Mouse (Mus musculus) kidney, postnatal 25 days (tissue): ENCODE data around the gene Rpa2.
A peak's percentile ranks its signal among the peaks of the same experiment; 100 is the strongest.
"Not testable (repeated sequence)": the region's sequence is repeated elsewhere in the genome, so short reads cannot be mapped to it uniquely, and the experiment has no call there.

Source experiments
- DNase-seq, 2 experiments: peaks; one replicate each; pipeline ENCODE4 v3.0.0; 2021; ENCODE audit warnings: mixed read lengths in 2 of 2

Gene Rpa2

DNA sequence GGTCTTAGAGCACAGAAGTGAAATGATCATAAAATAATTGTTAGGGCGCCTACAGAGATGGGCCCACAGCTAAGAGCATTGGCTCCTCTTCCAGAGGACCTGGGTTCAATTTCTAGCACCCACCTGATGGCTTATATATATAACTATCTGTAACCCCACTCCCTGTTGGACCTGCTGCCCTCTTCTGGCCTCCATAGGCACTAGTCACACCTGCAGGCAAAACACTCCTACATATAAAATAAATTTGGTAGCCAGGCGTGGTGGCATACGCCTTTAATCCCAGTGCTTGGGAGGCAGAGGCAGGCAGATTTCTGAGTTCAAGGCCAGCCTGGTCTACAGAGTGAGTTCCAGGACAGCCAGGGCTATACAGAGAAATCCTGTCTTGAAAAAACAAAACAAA, 5.0 kb upstream of the Rpa2 start:
- not testable (repeated sequence) for DNase-seq

GRCm38 (mm10) chr4:132771776-132772175, 3.6 kb downstream of the Rpa2 start:
- DNase-seq = no peak

DNA sequence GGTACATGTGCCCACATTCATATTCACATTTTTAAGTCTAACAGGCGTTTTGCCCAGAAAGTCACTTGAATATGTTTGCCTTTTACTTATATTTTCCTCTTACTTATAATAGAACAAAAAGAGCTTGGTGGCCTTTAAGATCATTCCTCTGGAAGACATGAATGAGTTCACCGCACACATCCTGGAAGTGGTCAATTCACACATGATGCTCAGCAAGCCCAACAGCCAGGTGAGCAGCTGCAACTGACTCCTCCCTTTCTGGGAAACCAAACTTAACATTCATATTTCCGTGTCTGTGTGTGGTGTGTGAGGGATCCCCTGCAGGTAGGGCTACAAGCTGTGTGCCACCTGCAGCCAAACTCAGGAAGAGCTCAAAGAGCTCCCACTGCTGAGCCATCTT, 6.8 kb downstream of the Rpa2 start:
- no peak for DNase-seq

- DNase-seq = peak; percentile 75 to 83
Observed at GRCm38 (mm10) chr4:132776764-132777163, 8.6 kb downstream of the Rpa2 start.

DNA sequence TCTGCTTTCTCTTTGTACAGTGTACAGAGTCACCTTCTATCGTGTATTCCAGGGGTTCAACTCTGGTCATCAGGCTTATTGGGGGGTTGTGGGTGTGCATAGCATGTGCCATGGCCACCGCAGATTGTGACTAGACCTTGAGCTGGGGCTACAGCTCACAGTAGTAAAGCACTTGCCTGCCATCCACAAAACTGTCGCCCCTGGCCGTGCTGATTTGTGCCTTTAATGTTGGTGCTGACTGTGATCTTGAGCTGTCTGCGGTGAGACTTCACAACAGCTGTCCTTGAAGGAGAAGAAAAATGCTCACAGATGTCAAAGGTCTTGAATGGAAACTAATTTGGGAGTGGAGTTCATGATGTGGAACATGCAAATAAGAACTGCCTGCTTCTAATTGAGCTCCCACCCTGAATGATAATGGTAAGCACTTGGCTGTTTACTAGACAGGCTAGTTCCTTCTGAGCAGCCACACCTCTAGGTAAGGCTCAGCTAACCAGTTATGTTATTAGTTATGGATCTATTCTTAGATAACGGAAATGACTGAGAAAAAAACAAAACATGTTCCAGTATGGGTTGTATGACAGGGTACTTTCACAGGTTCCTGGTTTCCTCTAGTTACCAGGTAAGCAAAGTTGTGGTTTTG, 10.6 kb downstream of the Rpa2 start:
- DNase-seq = no peak

DNA sequence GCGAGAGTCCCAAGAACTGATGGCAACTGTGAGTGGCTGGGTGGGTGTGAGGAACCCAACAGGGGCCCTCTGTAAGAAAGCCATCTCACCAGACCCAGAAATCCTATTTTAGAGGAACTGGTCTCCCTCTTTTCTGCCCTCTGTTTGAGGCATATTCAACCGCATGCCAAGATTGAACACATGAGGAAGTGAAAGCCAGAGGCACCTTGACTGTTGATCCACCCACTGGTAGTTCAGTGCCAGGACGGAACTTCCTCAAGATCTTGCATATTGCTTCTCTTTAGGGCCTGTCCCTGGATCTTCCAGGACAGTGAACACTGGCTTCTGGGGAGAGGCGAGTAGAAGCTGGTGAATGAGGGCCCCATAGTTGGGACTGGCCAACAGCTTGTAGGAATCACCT, 12.2 kb downstream of the Rpa2 start:
- DNase-seq = no peak

DNA sequence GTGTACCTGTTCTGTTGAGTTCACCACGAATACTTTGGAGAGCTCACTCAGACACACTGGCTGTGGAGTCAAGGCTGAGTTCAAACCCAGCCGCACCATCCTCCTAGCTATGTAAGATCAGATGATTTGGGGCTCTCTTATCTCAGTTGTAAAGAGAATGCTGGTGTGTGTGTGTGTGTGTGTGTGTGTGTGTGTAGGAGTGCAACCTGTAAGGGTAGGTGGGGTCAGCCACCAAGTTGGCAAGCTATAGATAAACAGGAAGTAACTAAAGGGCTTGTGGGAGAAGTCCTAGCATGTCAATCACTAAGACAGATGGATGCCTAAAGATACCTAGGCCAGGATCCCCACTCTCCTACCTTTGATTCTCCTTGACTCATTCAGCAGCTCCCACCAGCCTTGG, 15.6 kb downstream of the Rpa2 start:
- no peak for DNase-seq

GRCm38 (mm10) chr4:132785228-132785627, 17.1 kb downstream of the Rpa2 start:
- no peak for DNase-seq

GRCm38 (mm10) chr4:132789731-132790130, 21.6 kb downstream of the Rpa2 start:
- DNase-seq = no peak

- not testable (repeated sequence) for DNase-seq
Observed at GRCm38 (mm10) chr4:132793322-132794004, 25.3 kb downstream of the Rpa2 start.

- DNase-seq = no peak
Observed at GRCm38 (mm10) chr4:132794028-132794427, 25.9 kb downstream of the Rpa2 start.

DNA sequence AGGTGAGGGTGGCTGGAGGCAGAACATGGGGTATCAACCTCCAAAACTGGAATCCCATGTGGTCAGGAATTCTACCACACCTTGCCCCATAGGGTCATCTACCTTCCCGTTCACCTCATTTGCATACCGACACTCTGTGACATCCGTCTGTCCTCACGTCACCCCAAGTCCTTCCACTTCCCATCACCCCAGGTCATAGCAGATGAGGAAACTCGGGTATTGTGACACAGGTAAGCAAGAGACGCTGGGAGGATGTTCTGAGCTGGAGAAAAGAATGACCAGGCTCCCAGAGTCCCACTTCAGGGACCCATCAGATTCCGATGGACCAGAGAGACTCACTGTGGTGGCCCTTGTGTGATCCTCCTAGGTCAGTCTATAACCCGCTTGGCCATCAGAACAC, 26.6 kb downstream of the Rpa2 start:
- DNase-seq = no peak

- DNase-seq = no peak
Observed at GRCm38 (mm10) chr4:132795171-132795570, 27.0 kb downstream of the Rpa2 start.

- peak; percentile 80 to 81 for DNase-seq
Observed at GRCm38 (mm10) chr4:132796196-132796886, 28.2 kb downstream of the Rpa2 start, which contains the start of gene Themis2. Gene Themis2 (minus strand): TSS chr4:132796387.

GRCm38 (mm10) chr4:132797461-132797860, 29.3 kb downstream of the Rpa2 start:
- DNase-seq = no peak

- DNase-seq = no peak
Observed at GRCm38 (mm10) chr4:132798028-132798427, 29.9 kb downstream of the Rpa2 start.

DNA sequence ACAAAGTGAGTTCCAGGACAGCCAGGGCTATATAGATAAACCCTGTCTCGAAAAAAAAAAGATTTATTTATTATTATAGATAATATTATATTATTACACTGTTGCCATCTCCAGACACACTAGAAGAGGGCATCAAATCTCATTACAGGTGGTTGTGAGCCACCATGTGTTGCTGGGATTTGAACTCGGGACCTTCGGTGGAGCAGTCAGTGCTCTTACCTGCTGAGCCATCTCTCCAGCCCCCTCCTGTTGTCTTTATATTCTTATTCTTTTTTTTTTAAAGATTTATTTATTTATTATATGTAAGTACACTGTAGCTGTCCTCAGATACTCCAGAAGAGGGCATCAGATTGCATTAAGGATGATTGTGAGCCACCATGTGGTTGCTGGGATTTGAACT, 30.5 kb downstream of the Rpa2 start:
- DNase-seq = not testable (repeated sequence)

DNA sequence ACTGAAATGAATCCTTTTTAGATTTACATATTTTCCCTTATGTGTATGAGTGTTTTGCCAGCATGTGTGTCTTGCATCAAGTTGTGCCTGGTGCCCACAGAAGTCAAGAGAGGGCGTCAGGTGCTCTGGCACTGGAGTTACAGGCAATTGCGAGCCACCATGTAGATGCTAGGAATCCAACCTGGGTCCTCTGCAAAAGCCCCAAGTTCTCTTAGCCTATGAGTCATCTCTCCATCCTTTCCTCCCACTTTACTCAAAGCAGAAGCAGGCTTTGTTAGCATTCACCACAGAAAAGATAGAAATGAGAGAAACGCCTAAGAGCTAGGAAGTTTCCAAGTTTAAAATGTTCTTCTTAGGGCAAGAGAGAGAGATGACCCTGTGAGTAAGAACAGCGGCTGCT, 31.7 kb downstream of the Rpa2 start:
- no peak for DNase-seq

- no peak for DNase-seq
Observed at GRCm38 (mm10) chr4:132801176-132802077, 33.3 kb downstream of the Rpa2 start.

DNA sequence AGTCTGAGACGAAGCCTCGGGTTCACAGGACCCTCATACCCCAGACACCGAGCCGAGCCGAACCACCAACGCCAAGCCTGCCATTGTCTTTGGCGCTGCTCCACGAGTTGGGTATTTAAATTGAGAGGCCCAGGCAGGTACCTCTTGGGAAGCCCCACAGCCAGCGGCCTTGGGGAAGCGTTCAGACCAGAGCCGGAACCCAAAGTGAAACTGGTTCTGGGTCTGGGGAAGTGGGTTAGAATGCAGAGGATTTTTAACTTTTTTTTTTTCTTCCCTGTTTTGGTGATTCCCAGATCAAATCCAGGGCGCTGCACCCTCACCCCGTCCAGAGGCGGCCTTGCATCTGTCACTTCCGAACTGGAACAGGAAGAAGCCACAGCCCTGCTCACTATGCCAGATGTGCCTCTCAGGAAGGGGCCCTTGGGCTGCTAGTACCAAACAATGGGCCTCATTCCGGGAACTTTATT, 34.1 kb downstream of the Rpa2 start:
- DNase-seq = peak in 1 of 2 experiments; percentile 47

DNA sequence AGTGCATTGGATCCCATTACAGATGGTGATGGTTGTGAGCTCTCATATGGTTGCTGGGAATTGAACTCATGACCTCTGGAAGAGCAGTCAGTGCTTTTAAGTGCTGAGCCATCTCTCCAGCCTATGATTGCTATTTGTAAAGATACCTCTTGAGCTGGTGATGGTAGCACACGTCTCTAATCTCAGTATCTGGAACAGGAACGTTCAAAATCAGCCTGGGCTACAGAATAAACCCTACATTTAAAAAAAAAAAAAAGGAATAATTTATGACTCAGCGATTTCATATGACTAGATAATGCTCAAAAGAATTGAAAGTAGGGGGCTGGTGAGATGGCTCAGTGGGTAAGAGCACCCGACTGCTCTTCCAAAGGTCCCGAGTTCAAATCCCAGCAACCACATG, 35.1 kb downstream of the Rpa2 start:
- DNase-seq = no peak

GRCm38 (mm10) chr4:132803876-132804275, 35.7 kb downstream of the Rpa2 start:
- no peak for DNase-seq

DNA sequence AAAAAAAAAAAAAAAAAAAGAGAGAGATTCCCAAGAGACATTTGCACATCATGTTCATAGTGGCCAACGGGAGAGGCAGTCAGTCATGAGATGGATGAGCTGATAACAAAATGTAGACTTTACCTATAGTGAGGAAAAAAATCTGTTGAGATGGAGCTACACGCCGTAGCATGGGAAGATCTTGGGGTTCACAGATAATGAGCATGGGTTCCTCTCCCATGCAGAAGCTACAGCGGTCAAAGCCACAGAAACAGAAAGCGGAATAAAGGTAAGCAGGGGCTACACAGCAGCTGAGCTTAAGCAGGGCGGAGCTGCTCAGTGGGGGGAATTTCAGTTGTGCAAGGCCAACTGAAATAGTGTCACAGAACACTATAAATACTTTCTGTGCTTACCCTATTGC, 36.2 kb downstream of the Rpa2 start:
- no peak for DNase-seq
